Mouse (Mus musculus): ENCODE results near the gene D630023F18Rik. TPM values are rescaled to one million over a fixed set of nuclear protein-coding genes. Genes with fewer than 3 reads are reported as not detected.
A peak's percentile ranks its signal among the peaks of the same experiment; 100 is the strongest.

The D630023F18Rik gene
- 2.0 and 2.4 TPM in 2 replicates for polyA plus RNA-seq (2015; fragmentation: Nextera tagmentation; extraction: Ambion mirVana)

DNA sequence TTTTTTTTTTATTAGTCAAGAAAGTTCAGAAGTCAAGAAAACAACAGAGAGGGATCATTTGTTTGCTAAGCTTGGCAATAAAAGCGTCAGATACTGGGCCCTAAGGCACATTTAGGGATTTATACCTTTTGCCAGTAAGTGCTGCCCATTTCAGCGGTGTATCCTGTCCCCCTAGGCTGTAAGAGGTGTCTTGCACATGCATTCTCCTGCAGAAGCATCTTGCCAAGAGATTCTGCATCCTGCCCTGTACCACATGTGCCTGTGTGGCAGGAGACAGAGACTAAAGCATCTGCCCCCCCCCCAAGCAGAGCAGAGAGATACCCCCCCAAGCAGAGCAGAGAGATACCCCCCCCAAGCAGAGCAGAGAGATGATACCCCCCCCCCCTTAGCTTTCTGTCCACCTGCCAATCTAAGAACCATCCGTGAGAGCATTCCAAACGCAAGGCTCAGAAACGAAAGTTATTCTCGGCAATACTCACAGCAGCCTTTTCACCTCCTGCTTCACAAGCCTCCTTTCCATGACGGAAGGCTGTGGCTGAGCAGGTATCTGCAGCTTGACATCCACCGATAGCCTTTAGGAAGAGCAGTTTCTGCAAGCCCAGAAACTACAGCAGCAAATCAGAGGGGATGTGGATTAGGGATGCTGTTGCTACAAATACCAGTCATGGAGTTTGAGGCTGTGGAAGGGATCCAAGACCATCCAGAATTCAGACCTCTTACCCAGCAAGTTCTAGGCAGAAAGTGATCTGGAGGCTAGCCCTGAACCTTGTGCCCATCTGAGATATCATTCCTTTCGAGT, at the start of gene D630023F18Rik:
Gene D630023F18Rik (minus strand): TSS at position 641 of the 799 bp plus-strand sequence.
- H3K36me3 ChIP-seq: no peaks in the 10 kb centered on the region
- 31% methylated on average over 9 of the region's 9 CpGs for WGBS
- H3K27me3 ChIP-seq: no peaks in the 10 kb centered on the region
- H3K27ac ChIP-seq (replicated peaks): no peak within 1 kb of the TSS
- no peaks in the 10 kb centered on the region for H3K4me1 ChIP-seq (replicated peaks)
- no peaks in the 10 kb centered on the region for H3K9me3 ChIP-seq
- peak within 1 kb of the TSS; percentile 39 for H3K9ac ChIP-seq
- peak; percentile 54; the same call in 1 of the 2 replicates for ATAC-seq (ENCODE audit: low FRiP score, low read depth)
- peak within 1 kb of the TSS; percentile 54 for H3K4me2 ChIP-seq
- H3K4me3 ChIP-seq: peak within 1 kb of the TSS; percentile 37

DNA sequence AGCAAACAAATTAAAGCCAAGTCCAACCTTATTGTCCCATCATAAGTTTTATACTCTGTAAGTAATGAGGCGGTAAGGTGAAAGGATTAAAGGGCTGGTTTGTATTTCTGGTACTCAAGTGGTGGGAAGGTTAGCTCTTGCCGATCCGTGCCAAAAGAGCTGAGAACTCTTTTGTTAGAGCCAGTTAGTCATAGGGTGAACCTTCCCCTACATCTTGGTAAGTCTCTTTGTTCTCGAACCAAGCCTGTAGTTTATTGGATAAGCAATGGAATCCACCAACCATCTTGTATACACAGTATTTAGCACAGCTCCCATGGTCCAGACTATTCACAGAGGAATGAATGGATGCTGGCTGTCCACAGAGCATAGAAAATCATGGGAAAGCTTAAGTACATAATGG, 48.6 kb upstream of the D630023F18Rik start:
- H3K9ac ChIP-seq: no peak overlapping the region
- H3K27me3 ChIP-seq: no peaks in the 10 kb centered on the region
- ATAC-seq (ENCODE audit: low FRiP score, low read depth): no peak
- no peak overlapping the region for H3K27ac ChIP-seq (replicated peaks)
- 74% methylated on average over 4 of the region's 4 CpGs for WGBS
- H3K36me3 ChIP-seq: peaks cover 54% of the 10 kb centered on the region
- H3K9me3 ChIP-seq: no peaks in the 10 kb centered on the region
- H3K4me3 ChIP-seq: no peak overlapping the region
- H3K4me1 ChIP-seq (replicated peaks): peaks cover 34% of the 10 kb centered on the region
- H3K4me2 ChIP-seq: no peak overlapping the region

DNA sequence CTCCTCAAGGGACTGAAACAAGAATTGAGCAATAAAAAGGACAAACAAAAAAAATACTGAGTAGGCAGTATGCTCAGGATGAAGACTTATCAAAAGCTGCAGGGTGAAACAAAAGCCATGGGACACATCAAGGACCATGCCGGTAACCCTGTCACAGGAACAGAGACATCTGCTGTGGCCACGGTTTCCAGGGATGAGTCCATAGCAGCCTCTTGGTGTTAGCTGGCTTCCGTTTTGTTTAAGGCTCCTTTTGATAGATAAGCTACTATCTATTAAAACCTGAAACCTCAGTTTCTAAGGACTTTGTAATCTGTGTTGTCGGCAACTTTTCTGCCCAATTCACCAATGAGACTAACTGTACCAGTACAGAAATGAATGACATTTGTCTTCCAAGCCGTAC, 46.9 kb upstream of the D630023F18Rik start:
- Histone ChIP-seq H3K4me1 (replicated peaks) (peaks cover 22% of the 10 kb centered on the region), H3K9ac (no peak overlapping the region), H3K4me3 (no peak overlapping the region), H3K27me3 (no peaks in the 10 kb centered on the region), H3K9me3 (no peaks in the 10 kb centered on the region), H3K27ac (replicated peaks) (no peak overlapping the region), H3K36me3 (peaks cover 71% of the 10 kb centered on the region), H3K4me2 (no peak overlapping the region)
- 86% methylated on average over 5 of the region's 5 CpGs for WGBS
- no peak for ATAC-seq (ENCODE audit: low FRiP score, low read depth)

DNA sequence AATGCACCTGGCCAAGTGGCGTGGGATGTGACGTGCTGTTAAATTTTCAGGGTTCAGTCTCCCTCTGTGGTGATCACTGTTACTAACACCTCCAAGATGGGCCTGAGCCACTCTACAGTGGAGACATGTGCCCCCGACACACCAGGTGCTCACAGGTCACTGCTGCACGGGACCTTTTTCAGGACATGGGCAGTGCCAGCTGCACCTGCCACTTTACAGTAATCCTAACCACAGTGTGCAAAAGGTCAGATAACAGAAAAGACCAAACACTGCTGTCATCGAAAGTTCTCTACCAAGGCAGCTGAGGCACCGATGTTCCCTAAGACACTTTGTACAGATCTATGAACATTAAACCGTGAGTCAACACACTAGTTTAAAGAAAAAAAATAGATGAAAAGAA, 46.5 kb upstream of the D630023F18Rik start:
- H3K36me3 ChIP-seq: peaks cover 75% of the 10 kb centered on the region
- 93% methylated on average over 7 of the region's 7 CpGs for WGBS
- H3K4me2 ChIP-seq: no peak overlapping the region
- no peaks in the 10 kb centered on the region for H3K9me3 ChIP-seq
- H3K9ac ChIP-seq: no peak overlapping the region
- H3K27me3 ChIP-seq: no peaks in the 10 kb centered on the region
- peaks cover 20% of the 10 kb centered on the region for H3K4me1 ChIP-seq (replicated peaks)
- no peak overlapping the region for H3K27ac ChIP-seq (replicated peaks)
- no peak for ATAC-seq (ENCODE audit: low FRiP score, low read depth)
- no peak overlapping the region for H3K4me3 ChIP-seq

DNA sequence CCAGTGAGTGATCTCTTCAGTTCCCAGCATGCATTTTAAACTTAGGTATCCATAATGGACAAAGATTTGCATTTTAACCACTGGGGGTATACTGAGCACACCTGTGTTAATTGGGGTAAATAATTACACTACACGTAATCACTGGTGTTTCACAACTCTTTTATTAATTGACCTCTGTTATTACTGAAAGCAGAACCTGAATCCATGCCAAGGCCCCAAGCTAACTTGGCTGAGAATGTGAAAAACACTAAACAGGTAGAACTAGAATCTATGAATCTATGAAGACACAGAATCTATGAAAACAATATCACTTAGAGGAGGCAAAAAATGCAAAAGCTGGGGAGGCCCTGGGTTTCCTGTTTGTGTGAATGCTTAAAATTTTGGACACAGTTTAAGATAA, 44.5 kb upstream of the D630023F18Rik start:
- no peak for ATAC-seq (ENCODE audit: low FRiP score, low read depth)
- WGBS: 80% methylated on average over 1 of the region's 1 CpGs
- no peak overlapping the region for H3K9ac ChIP-seq

DNA sequence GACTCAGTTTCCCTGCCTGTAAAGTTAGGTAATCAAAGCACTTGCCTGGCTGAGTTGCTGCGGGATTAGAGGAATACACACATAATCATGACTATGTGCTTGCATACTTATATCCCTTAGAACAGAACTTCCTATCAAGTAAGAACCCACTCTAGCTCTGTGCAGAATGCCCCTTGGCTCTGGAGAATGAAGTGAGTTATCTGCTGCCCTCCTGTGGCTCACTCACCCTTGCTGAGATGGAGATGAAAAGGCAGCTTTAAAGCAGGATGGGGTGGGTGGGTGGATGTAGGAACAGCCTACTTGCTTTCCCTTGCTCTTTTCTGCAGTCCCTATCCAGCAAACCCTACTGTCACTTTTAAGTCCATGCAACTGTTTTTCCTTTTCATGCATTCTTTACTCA, 39.2 kb upstream of the D630023F18Rik start:
- Histone ChIP-seq H3K9ac (no peak overlapping the region), H3K4me1 (replicated peaks) (no peaks in the 10 kb centered on the region), H3K4me2 (no peak overlapping the region), H3K9me3 (no peaks in the 10 kb centered on the region), H3K36me3 (peaks cover 89% of the 10 kb centered on the region), H3K4me3 (no peak overlapping the region), H3K27me3 (no peaks in the 10 kb centered on the region), H3K27ac (replicated peaks) (no peak overlapping the region)
- no peak for ATAC-seq (ENCODE audit: low FRiP score, low read depth)
- WGBS: 91% methylated on average over 1 of the region's 1 CpGs

More for the DNA sequence above, 44.5 kb upstream of the D630023F18Rik start:
- Histone ChIP-seq H3K9me3 (no peaks in the 10 kb centered on the region), H3K4me2 (no peak overlapping the region), H3K4me3 (no peak overlapping the region), H3K27ac (replicated peaks) (no peak overlapping the region), H3K27me3 (no peaks in the 10 kb centered on the region), H3K4me1 (replicated peaks) (peaks cover 6% of the 10 kb centered on the region), H3K36me3 (peaks cover 86% of the 10 kb centered on the region)

DNA sequence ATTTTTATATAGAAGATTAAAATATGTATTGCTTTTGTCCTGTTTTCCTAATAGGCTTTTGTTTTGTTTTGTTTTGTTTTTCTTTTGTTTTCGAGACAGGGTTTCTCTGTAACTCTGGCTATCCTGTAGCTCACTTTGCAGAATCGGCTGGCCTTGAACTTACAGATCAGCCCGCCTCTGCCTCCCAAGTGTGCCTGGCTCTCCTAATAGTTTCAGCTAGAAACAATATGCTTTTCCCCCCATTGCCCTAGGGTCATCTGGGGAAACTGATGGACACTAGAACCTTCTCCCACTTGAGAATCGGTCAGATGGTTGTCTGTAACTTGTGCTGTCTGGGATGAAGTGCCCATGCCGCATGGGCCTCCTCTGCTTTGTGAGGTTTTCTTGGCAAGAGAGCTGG, 33.1 kb upstream of the D630023F18Rik start:
- no peak overlapping the region for H3K27ac ChIP-seq (replicated peaks)
- no peak overlapping the region for H3K4me3 ChIP-seq
- WGBS: 95% methylated on average over 5 of the region's 5 CpGs
- no peak for ATAC-seq (ENCODE audit: low FRiP score, low read depth)
- peaks cover 32% of the 10 kb centered on the region for H3K36me3 ChIP-seq
- H3K9me3 ChIP-seq: no peaks in the 10 kb centered on the region
- no peaks in the 10 kb centered on the region for H3K4me1 ChIP-seq (replicated peaks)
- no peaks in the 10 kb centered on the region for H3K27me3 ChIP-seq
- no peak overlapping the region for H3K9ac ChIP-seq
- no peak overlapping the region for H3K4me2 ChIP-seq

DNA sequence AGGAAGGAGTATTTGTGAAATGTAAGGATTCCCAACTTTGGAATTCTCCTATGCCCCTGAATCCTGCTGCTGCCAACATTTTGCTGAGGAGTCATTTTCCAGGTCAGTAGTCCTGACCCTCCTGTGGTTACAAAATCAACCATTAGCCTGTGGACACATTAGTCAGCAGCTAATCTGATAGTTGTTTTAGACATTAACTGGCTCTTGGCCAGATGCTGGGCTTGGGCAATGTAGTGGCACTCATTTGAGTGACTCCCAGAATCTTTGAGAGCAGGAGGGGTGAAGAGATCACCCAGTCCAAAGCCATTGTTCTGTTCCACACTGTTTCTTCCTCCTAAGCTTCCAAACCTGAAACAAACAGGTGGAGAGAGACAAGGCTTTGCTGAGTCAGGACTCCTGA, 31.8 kb upstream of the D630023F18Rik start:
- no peak for ATAC-seq (ENCODE audit: low FRiP score, low read depth)

DNA sequence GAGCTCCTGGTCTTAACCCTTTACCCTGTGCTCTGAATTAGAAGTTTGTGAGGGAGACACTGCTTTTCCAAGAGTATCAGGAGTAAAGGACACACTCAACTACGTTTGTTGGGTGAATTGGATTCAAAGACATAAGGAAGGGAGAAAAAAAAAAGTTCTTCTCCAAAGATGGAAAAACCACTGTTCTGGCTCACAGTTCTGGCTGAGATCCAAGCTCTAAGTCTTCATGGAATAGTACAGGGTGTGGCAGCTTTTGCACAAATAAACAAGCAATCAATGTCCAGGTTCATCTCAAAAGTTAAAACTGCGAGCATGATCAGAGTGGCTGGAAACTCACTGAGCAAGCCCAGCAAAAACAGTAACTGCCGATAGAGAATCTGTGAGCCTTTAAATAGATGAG, 25.0 kb upstream of the D630023F18Rik start:
- no peak overlapping the region for H3K4me3 ChIP-seq
- no peaks in the 10 kb centered on the region for H3K9me3 ChIP-seq
- no peak overlapping the region for H3K9ac ChIP-seq
- H3K36me3 ChIP-seq: no peaks in the 10 kb centered on the region
- ATAC-seq (ENCODE audit: low FRiP score, low read depth): no peak
- H3K27ac ChIP-seq (replicated peaks): no peak overlapping the region
- WGBS: 78% methylated on average over 3 of the region's 3 CpGs
- no peak overlapping the region for H3K4me2 ChIP-seq
- H3K4me1 ChIP-seq (replicated peaks): no peaks in the 10 kb centered on the region
- H3K27me3 ChIP-seq: no peaks in the 10 kb centered on the region

More for the DNA sequence above, 31.8 kb upstream of the D630023F18Rik start:
- no peak overlapping the region for H3K9ac ChIP-seq
- no peak overlapping the region for H3K4me2 ChIP-seq
- no peaks in the 10 kb centered on the region for H3K27me3 ChIP-seq
- H3K36me3 ChIP-seq: peaks cover 19% of the 10 kb centered on the region
- no peaks in the 10 kb centered on the region for H3K9me3 ChIP-seq
- no peak overlapping the region for H3K4me3 ChIP-seq
- no peaks in the 10 kb centered on the region for H3K4me1 ChIP-seq (replicated peaks)
- no peak overlapping the region for H3K27ac ChIP-seq (replicated peaks)

DNA sequence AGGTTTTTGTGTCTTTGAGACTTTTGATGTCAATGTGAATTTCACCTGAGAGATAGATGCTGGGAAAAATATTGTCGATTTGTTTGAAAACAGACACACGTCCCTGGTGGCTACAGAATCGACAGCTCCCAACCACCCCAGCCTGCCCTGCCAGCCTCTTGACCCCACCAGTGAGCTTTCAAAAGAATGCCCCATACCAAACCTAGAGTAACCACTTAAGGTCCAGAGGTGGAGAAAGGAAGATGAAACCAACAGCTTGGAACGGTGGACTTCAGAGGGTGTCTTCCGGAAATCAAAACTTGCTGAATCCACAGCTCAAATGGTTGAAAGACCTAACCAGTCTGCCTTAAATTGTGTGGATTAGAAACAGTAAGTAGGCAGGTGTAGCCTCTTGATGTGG, 24.3 kb upstream of the D630023F18Rik start:
- no peak for ATAC-seq (ENCODE audit: low FRiP score, low read depth)
- Histone ChIP-seq H3K9ac (no peak overlapping the region), H3K4me1 (replicated peaks) (no peaks in the 10 kb centered on the region), H3K27ac (replicated peaks) (no peak overlapping the region), H3K27me3 (no peaks in the 10 kb centered on the region), H3K4me2 (no peak overlapping the region), H3K36me3 (no peaks in the 10 kb centered on the region), H3K9me3 (no peaks in the 10 kb centered on the region), H3K4me3 (no peak overlapping the region)
- WGBS: 88% methylated on average over 5 of the region's 5 CpGs

DNA sequence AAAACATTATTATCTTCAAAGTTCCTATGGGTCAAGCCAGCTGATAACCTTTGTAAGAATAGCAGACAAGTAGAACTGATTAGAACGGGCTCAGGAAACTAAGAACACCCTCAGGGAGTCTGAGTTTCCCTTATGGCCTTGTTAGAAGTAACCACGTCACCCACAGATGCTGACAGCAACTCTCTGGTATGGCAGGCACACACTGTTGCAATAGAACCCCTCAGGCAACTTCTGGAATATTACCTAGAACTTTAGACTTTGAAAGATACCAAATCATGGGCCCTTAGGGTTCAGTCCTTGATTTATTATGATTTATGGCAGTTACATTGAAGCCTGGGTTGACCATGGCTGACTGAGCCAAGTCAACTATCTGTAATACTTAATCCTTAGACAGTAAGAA, 23.6 kb upstream of the D630023F18Rik start:
- WGBS: 67% methylated on average over 2 of the region's 2 CpGs
- Histone ChIP-seq H3K4me1 (replicated peaks) (no peaks in the 10 kb centered on the region), H3K4me3 (no peak overlapping the region), H3K4me2 (no peak overlapping the region), H3K9ac (no peak overlapping the region), H3K9me3 (no peaks in the 10 kb centered on the region), H3K27me3 (no peaks in the 10 kb centered on the region), H3K27ac (replicated peaks) (no peak overlapping the region), H3K36me3 (no peaks in the 10 kb centered on the region)
- ATAC-seq (ENCODE audit: low FRiP score, low read depth): no peak

DNA sequence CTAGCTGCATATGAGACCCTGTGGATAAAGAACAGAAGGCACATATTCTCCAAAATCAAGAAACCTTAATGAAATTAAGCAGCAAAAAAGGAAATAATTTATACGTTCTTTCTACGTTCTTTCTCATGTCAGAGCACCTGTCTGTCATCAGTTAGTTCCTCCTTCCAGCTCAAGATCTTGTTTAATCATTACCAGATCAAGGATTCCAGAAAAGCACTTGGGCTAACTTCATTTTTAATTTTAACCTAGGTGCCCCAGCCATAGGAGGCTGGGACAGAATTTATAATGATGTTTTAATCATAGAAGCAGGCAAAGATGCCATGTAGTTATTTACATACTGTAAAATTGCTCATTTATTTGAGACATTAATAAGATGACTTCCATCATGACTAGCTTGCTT, 21.8 kb upstream of the D630023F18Rik start:
- Histone ChIP-seq H3K4me1 (replicated peaks) (no peaks in the 10 kb centered on the region), H3K36me3 (no peaks in the 10 kb centered on the region), H3K9ac (no peak overlapping the region), H3K4me2 (no peak overlapping the region), H3K27ac (replicated peaks) (no peak overlapping the region), H3K4me3 (no peak overlapping the region), H3K27me3 (no peaks in the 10 kb centered on the region), H3K9me3 (no peaks in the 10 kb centered on the region)
- ATAC-seq (ENCODE audit: low FRiP score, low read depth): no peak
- WGBS: 98% methylated on average over 2 of the region's 2 CpGs

DNA sequence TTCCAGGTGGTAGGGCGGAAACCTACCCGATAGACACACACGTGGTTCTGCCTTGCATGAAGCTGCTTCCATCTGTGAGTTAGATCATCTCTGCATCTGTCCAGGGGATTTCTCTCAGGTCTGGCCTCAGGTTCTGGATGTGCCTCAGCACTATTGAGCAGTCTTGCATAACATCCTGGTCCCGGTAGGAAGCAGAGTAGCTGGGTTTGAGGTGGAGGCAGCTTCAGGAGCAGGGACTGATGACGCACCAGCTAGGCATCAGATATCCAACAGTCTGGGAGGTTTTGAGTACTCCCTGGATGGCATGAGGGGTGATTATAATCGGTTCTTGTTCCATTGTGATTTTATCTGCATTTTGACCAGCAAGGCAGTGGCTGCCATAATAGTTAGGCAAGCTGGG, 14.5 kb upstream of the D630023F18Rik start:
- 89% methylated on average over 6 of the region's 6 CpGs for WGBS

More for the DNA sequence above, 14.5 kb upstream of the D630023F18Rik start:
- Histone ChIP-seq H3K9ac (no peak overlapping the region), H3K9me3 (no peaks in the 10 kb centered on the region), H3K4me2 (no peak overlapping the region), H3K4me3 (no peak overlapping the region), H3K27me3 (no peaks in the 10 kb centered on the region), H3K4me1 (replicated peaks) (no peaks in the 10 kb centered on the region), H3K27ac (replicated peaks) (no peak overlapping the region), H3K36me3 (no peaks in the 10 kb centered on the region)
- ATAC-seq (ENCODE audit: low FRiP score, low read depth): no peak

All from hindbrain, embryonic 15.5 days (tissue).